Mouse (Mus musculus) liver, adult 2 months (tissue): ENCODE measurements around the gene Tmem107.

ENCODE experiments used
- CTCF ChIP-seq: fragments of 200-500 bp; IDR thresholded peaks from 2 replicates; pipeline ENCODE4 v1.5.1; 2011; ENCODE audit warnings: low read depth, low read length, control low read depth
- POLR2A ChIP-seq: fragments of 200-500 bp; IDR thresholded peaks from 2 replicates; pipeline ENCODE4 v1.6.1; 2011; ENCODE audit warnings: low read length, control low read depth; ENCODE audit not compliant: insufficient read depth; ENCODE audit errors: extremely low read depth

GRCm38 (mm10) chr11:69059975-69060411 lies 10.6 kb upstream of the Tmem107 start:
- TF ChIP-seq CTCF (no peak), POLR2A (no peak)
